Mouse (Mus musculus) myocyte (in vitro differentiated cells): ENCODE measurements at regions not wholly inside any gene's neighbourhood (a gene's known extent, or its start where the extent isn't known, plus 50 kb on each side); places are given as distances from the start of the nearest gene placed in this dataset.

Source experiments
- CEBPB ChIP-seq: IDR thresholded peaks from 2 replicates; pipeline ENCODE4 v1.6.1; 2011; ENCODE audit warnings: mild to moderate bottlenecking, moderate library complexity; ENCODE audit not compliant: poor library complexity, insufficient read depth, severe bottlenecking
- POLR2A ChIP-seq: IDR thresholded peaks from one replicate; pipeline ENCODE4 v1.6.1; 2011; ENCODE audit warnings: low read depth, mild to moderate bottlenecking, control low read depth, moderate library complexity; ENCODE audit not compliant: insufficient read length
- SRF ChIP-seq: IDR thresholded peaks from one replicate; pipeline ENCODE4 v1.6.1; 2011; ENCODE audit warnings: low read depth; ENCODE audit not compliant: control insufficient read depth, insufficient read length
- USF1 ChIP-seq: IDR thresholded peaks from one replicate; pipeline ENCODE4 v1.6.1; 2011; ENCODE audit warnings: low read depth, mild to moderate bottlenecking, control low read depth, moderate library complexity

- TF ChIP-seq USF1, result no peak
- no peak for TF ChIP-seq POLR2A
- no peak for TF ChIP-seq SRF
- TF ChIP-seq CEBPB, result no peak
These were observed 74.3 kb downstream of the Nkx6-1 start for GRCm38 (mm10) chr5:101590341-101591124.
